Mouse (Mus musculus): ENCODE data around the gene Mecom.
"Not testable (repeated sequence)": the region's sequence is repeated elsewhere in the genome, so short reads cannot be mapped to it uniquely, and the experiment has no call there.

Gene Mecom

DNA sequence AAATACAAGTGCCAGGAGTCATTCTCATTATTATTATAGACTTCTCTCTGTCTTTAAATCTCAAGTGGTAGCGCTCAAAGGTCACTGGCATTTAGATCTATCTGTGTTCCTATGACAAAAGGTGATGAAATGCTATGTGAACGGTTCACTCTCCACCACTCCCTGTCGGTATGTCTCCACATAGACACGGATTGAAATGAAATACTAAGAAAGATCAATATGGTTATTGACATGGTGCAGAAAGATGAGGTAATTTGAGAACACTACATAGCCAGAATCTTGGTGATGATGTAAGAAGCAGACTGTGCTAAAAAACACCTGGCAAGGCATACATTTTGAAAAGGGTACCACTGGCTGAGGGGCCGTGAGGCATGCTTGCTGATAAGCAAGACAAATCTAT, 294.1 kb downstream of the Mecom start:
- no peak for DNase-seq (ENCODE audit: low read depth, low spot score)

DNA sequence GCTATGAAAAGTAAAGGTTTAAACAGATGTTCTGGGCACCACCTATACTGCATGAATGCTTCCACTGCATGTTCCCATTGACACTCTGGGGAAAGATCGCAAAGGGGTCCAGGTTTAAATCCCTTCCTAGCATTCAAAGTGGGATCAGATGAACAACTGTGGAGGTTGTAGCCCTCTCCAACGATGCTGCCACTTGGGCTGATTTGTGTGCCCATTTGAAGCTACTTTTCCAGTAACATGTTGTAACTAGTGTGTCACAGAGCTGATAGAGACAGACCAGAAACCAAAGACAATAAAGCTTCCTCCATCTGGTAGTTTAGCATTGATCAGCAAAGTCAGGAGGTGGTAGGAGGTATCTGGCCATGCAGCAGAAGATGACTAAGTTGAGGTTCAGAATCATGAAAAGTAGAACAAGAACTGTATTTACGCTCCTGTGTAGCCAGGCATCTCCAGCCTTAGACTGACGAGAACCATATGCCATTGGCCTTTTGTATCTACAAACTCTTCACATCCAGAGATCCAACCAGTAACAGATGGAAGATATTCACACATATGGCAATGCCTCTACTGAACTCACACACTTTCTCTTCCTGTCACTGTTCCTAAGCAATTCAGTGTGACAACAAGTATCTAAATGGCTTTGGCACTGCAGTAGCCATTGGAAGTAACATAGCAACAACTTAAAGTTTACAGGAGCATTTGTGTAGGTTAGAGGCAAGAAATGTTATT, 299.0 kb downstream of the Mecom start:
- no peak for DNase-seq (ENCODE audit: low read depth, low spot score)

- no peak for DNase-seq (ENCODE audit: low read depth, low spot score)
These were observed 300.6 kb downstream of the Mecom start for GRCm38 (mm10) chr3:30247256-30247655.

GRCm38 (mm10) chr3:30246431-30247041, 301.3 kb downstream of the Mecom start:
- DNase-seq (ENCODE audit: low read depth, low spot score): no peak

DNA sequence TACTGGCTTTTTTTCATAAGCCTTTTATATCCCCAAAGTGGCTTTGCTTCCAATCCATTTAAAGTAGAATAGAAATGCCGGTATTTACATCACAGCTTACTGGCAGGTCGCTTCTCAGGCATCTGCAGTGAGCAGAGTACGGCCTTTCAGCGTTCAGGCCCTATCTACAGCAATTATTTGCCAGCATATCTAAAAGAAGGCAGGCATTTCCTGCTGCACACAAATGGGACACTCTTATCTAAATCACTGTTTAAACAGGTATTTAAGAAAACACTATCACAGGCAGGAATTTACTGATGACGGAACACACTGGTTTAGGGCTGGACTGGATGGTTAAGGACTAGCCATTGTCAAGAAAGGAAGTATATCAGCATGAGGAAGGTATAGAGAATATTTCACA, 301.9 kb downstream of the Mecom start:
- no peak for DNase-seq (ENCODE audit: low read depth, low spot score)

DNA sequence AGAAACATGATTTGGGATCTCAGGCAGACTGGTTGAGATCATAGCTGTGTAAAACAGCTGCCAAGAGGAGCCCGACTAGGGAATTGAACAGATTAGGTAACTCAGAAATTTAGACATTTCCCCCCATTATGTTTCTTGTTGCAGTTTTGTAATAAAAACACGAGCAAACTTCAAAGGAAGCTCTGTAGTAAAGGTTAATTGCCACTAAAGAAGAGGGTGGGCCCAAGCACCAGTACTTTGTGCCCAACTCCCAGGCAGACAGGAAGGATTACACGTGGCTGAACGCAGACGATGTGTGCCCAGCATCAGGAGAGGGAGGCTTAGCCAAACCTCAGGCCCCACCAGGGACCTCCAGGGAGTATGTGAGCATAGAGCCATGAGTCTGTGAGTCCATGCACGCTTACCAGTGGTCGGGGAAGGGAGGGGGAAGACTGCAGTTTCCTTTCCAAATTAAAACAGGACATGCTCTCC, 303.4 kb downstream of the Mecom start:
- peak; percentile 47 for DNase-seq (ENCODE audit: low read depth, low spot score)

GRCm38 (mm10) chr3:30243776-30244275, 304.0 kb downstream of the Mecom start:
- DNase-seq (ENCODE audit: low read depth, low spot score): peak; percentile 10

DNA sequence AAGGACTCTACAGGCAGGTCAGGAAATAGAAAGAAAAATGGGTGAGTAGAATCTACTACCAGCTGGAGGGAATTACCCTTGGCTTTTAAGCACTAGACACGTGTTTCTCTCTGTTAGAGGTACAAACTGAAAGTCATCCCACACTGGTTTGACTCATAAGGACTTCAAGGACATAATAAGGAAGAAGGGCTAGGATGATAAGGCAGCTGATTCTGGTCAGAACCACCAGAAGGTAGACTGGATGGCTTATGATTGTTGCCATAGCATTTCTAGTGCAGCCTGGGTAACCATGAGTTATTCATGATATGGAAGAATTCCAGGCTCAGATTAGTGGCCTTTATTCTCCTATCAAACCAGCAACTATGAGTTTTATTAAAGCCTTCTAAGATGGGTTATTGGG, 308.4 kb downstream of the Mecom start:
- no peak for DNase-seq (ENCODE audit: low read depth, low spot score)

GRCm38 (mm10) chr3:30237493-30237892, 310.3 kb downstream of the Mecom start:
- no peak for DNase-seq (ENCODE audit: low read depth, low spot score)

- no peak for DNase-seq (ENCODE audit: low read depth, low spot score)
These were observed 313.8 kb downstream of the Mecom start for GRCm38 (mm10) chr3:30234018-30234417.

DNA sequence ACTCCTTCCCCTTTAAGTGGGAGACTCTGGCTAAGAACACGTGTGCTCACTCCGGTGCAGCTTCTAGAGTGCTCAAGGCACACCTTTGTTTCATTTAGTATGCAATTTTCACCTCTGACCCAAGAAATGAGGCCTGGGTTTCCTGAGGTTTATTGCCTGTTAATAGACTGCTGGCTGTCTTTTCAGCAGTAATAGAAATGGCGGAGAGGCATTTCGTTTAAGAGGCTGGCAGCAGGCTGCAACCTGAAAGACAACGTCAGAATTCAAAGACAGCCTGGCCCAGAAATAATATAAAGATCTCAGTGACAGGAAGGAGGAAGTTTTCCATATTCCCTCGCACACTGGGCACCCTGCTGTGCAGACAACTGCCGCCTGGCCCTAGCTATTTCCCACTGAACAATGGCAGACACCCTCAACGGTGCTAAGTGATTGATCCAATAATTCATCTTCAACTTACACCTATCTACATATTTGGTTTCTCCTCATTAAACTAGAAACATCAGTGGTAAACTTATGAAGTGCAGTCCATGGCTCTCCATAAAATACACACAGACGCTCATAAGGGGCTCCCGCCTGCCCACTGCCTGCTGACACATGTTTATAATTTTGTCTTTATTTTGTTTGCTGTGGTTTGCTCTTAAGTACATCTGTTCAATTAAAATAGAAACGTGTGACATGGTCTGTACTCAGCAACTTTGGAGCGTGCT, 319.7 kb downstream of the Mecom start:
- DNase-seq (ENCODE audit: low read depth, low spot score): no peak

DNA sequence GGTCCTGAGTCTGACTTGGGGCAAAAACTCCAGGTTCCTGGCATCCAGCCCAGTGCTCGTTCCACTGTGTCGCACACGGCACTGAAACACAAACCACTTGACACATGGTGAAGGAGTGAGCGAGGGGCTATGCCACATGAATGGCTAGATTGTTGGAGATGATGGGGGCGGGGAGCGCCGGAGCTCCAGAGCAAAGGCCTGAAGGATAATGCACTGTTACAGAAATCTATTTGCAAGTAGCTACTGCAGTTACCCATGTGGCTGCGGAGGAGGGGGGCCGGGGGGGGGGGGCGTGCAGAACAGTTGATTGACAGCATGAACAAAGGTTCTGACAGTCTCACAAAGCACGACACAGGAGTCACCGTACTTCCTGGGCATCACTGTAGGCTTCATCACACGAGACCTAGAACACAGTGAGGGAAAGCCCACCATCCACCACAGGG, 320.9 kb downstream of the Mecom start:
- no peak for DNase-seq (ENCODE audit: low read depth, low spot score)

- DNase-seq (ENCODE audit: low read depth, low spot score): not testable (repeated sequence)
These were observed 322.6 kb downstream of the Mecom start for GRCm38 (mm10) chr3:30225200-30225599.

GRCm38 (mm10) chr3:30220701-30221412, 327.0 kb downstream of the Mecom start:
- no peak for DNase-seq (ENCODE audit: low read depth, low spot score)

DNA sequence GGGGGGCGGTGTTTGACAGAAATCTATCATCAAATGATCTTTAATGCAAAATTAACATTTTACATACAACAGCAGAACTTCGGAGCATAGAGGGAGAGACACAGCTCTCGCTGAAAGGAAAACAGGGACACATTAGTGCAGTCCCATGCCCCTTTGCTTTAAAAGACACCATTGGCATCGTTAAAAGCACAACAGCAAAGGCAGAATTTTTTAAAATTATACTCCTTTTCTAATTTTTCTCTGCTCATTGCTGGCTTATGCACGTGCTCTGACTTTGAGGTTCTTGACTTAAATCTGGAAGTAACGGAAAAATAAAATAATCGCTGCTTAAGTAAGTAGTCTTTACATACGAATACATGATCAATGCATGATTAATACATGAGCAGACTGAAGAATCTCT, 327.9 kb downstream of the Mecom start:
- no peak for DNase-seq (ENCODE audit: low read depth, low spot score)

DNA sequence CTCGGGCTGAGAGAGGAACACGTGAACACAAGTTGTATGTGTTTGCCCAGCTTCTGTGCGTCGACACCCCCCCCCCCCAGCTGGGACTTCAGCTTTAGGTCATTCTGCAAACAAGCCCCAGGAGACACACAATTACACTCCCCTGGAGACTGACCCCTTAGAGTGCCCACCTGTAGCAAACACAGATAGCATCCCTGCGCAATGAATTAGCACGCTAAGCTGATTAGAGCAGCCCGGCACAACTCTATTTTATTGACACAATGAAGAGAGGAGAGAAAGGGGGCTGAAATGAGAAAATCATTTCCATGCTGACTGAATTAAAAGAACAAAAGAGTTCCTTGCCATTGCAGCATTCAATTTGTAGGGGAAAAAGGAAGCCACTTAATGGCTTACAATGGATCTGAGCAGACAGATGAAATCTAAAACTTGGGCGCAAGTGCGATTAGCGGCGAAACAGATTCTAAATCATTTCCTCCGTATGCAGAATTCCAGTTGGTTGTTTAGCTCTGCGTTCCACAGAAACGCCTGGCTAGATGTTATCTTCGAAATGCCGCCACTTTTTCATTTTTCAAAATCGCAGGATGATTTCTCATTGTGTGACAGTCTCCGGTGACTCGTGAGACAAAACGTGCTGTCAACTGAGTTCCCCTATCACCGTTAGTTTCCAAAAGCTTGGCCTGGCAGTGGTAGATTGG, 328.5 kb downstream of the Mecom start:
- DNase-seq (ENCODE audit: low read depth, low spot score): no peak

DNA sequence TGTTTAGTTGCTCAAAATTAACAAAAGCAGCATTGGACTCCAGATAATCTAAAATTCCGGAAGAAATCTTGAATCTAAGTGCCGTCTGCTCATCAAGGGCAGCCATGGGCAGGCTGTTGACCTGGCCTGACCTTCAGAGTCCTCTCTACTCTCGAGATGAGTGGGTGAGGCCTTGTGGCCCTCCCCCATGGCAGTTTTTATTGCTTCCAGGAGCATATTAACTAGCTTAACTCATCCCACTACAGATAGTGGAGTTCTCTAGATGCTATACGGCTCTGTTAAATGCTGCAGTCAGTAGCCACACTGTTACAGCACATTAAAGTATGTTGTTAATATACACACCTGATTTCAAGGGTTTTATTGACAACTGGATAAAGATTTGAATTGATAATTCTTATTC, 333.2 kb downstream of the Mecom start:
- no peak for DNase-seq (ENCODE audit: low read depth, low spot score)

DNA sequence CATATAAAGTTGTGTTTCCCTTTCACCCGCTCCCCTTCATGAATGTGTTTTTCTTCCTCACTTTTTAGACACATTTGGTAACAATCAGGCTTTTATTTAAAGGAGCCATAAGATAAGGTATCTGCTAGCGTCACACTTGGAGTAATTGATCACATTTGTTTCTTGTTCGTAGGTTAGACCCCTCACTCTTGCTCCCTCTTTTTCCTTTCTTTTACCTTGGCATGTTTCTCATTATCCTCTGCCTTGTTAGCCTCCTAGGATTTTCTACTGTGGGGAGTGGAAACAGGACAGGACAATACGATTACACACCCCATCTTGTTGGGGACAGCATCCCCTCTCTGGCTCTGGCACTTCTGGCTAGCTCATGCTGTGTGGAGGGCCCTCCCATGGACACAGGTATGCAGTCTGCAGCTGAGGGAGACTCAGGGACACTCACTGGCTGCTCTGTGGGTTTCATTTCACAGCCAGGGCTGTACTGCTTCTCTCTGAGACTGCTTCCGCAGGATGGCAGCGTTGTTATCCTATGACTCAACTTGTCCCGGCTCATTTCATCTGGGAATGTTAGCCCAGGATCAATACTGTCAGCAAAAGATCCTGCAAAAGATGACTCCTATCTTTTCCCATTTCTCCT, 334.2 kb downstream of the Mecom start:
- no peak for DNase-seq (ENCODE audit: low read depth, low spot score)

DNA sequence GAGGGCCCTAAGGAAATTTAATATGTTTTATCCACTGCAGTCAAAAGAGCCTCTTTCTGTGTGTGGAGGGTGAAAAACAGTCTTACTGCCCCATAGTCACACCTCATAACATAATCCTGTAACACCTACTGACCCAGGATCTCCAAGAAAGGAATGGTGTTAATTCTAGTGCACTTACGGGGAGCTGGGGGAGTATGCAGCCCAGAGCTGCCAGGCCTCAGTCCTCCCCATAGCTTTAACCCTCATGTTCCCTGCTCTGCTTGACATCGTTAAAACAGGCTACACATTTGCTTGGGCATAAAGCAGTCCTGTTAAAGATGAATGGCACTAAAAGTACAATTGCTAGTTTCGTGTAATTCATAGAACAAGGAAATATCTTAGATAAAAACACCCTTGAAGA, 335.0 kb downstream of the Mecom start:
- no peak for DNase-seq (ENCODE audit: low read depth, low spot score)

- DNase-seq (ENCODE audit: low read depth, low spot score): no peak
These were observed 338.7 kb downstream of the Mecom start for GRCm38 (mm10) chr3:30209131-30209530.

DNA sequence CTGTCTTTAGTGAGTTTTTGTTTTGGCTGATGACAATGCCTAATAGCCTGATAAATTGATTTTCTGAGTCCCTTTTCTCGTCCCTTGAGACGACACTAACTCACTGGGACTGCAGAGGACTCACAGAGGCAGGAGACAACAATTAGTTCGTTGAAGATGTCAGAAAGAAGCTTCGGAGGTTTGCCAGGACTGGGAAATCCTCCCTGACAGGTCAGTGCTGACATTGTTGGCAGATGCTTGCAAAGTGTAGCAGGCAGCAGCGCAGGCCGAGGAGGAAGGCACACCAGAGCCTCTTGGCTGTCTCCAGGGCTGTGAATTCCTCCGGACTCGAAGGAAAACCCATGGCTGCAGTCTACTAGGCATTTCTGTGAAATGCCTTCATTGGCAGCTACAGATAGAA, 339.9 kb downstream of the Mecom start:
- DNase-seq (ENCODE audit: low read depth, low spot score): no peak
